Mouse (Mus musculus) hindbrain, postnatal 0 days (tissue): Measurements from ENCODE around the gene Rab25. TPM values are rescaled to one million over a fixed set of nuclear protein-coding genes. Genes with fewer than 3 reads are reported as not detected.

Experiments used
- ATAC-seq: fragments of 200-750 bp; cut with Nextera tagmentation; 2 replicates; pipeline ENCODE4 v1.8.0; 2017; ENCODE audit warnings: mild to moderate bottlenecking, moderate TSS enrichment, moderate library complexity
- DNase-seq: peaks from one replicate; pipeline ENCODE4 v3.0.0-alpha.2; 2015; ENCODE audit warnings: low spot score
- H3K27ac ChIP-seq: fragments of 300-500 bp; sonication (generic); 2 replicates; pipeline ENCODE4 v1.5.1; 2014; ENCODE audit warnings: mild to moderate bottlenecking
- H3K27me3 ChIP-seq: fragments of 300-500 bp; sonication (generic); 2 replicates; pipeline ENCODE4 v1.6.1; 2014; ENCODE audit warnings: low read length, mixed read lengths; ENCODE audit not compliant: insufficient read depth
- H3K36me3 ChIP-seq: fragments of 300-500 bp; sonication (generic); 2 replicates; pipeline ENCODE4 v1.6.1; 2014; ENCODE audit warnings: low read length, mixed read lengths; ENCODE audit not compliant: insufficient read depth
- H3K4me1 ChIP-seq: fragments of 300-500 bp; sonication (generic); 2 replicates; pipeline ENCODE4 v1.6.1; 2014; ENCODE audit warnings: antibody characterized with exemption, low read length, mixed read lengths; ENCODE audit not compliant: insufficient read depth
- H3K4me2 ChIP-seq: fragments of 300-500 bp; sonication (generic); 2 replicates; pipeline ENCODE4 v1.6.1; 2014; ENCODE audit warnings: low read depth, mild to moderate bottlenecking, low read length, moderate library complexity, mixed read lengths
- H3K4me3 ChIP-seq: fragments of 300-500 bp; sonication (generic); 2 replicates; pipeline ENCODE4 v1.5.1; 2014; ENCODE audit warnings: low read length
- H3K9ac ChIP-seq: fragments of 300-500 bp; sonication (generic); replicated peaks from 2 replicates; pipeline ENCODE4 v1.6.1; 2014; ENCODE audit warnings: mild to moderate bottlenecking, low read length, moderate library complexity, mixed read lengths
- H3K9me3 ChIP-seq: fragments of 300-500 bp; sonication (generic); 2 replicates; pipeline ENCODE4 v1.6.1; 2016; ENCODE audit warnings: low read length, mixed read lengths
- CTCF ChIP-seq: IDR thresholded peaks from 2 replicates; pipeline ENCODE4 v1.5.1; 2016; ENCODE audit warnings: antibody characterized with exemption, control low read depth, low read depth
- WGBS: fragments of 180-500 bp; shearing (Covaris S2); extraction: QIAGEN DNeasy Blood & Tissue Kit; methylation state at CpG from one replicate; pipeline ENCODE4 v1.1.7; 2014; 5-methylcytosine and 5-hydroxymethylcytosine counted together
- polyA plus RNA-seq: library from polyadenylated mRNA; unstranded; fragments of >200 nt; fragmentation: Nextera tagmentation; extraction: Ambion mirVana; gene quantifications from 2 replicates; pipeline ENCODE4 v1.2.1, GENCODE M21; 2015
- total RNA-seq: library from RNA; depleted of rRNA; stranded (reverse); fragments of >200 nt; gene quantifications from 2 replicates; pipeline ENCODE4 v1.2.3, GENCODE M21; 2014

Rab25 gene
- total and polyA plus RNA-seq, 2 experiments from 2014 or later: 1.3 TPM; not detected in 1

GRCm38 (mm10) chr3:88532299-88532674, 15.8 kb downstream of the Rab25 start, which contains the start of gene Mex3a:
Gene Mex3a, plus strand, starts transcription at chr3:88532395.
- Histone ChIP-seq H3K4me1 (peaks cover 53% of the 10 kb centered on the region), H3K27me3 (no peaks in the 10 kb centered on the region), H3K9me3 (no peaks in the 10 kb centered on the region), H3K9ac (peak within 1 kb of the TSS; percentile 94), H3K36me3 (peaks cover 7% of the 10 kb centered on the region; the same call in 1 of the 2 replicates), H3K4me3 (peak within 1 kb of the TSS; percentile 66), H3K27ac (peak within 1 kb of the TSS; percentile 92), H3K4me2 (peak within 1 kb of the TSS; percentile 87)
- 4% methylated on average over 18 of the region's 31 CpGs for WGBS
- DNase-seq (peak; percentile 60), ATAC-seq (no peak)
- no peak for TF ChIP-seq CTCF

GRCm38 (mm10) chr3:88531348-88532298, 16.5 kb downstream of the Rab25 start:
- peak overlapping the region; percentile 94 for H3K9ac ChIP-seq
- ATAC-seq (peak; percentile 86), DNase-seq (peak; percentile 93)
- H3K4me1 ChIP-seq: peaks cover 48% of the 10 kb centered on the region
- TF ChIP-seq CTCF: no peak
- peak overlapping the region; percentile 87 for H3K4me2 ChIP-seq
- 0 out of 2 replicates have a peak, but pooled peaks cover under 1% of the 10 kb centered on the region for H3K36me3 ChIP-seq
- peak overlapping the region; percentile 92 for H3K27ac ChIP-seq
- under 1% methylated on average over 60 of the region's 63 CpGs for WGBS
- peak overlapping the region; percentile 66 for H3K4me3 ChIP-seq
- H3K9me3 ChIP-seq: no peaks in the 10 kb centered on the region
- no peaks in the 10 kb centered on the region for H3K27me3 ChIP-seq

GRCm38 (mm10) chr3:88530082-88530864, 17.8 kb downstream of the Rab25 start:
- ATAC-seq (no peak), DNase-seq (no peak)
- peaks cover 37% of the 10 kb centered on the region for H3K4me1 ChIP-seq
- H3K9ac ChIP-seq: peak overlapping the region; percentile 94
- H3K9me3 ChIP-seq: no peaks in the 10 kb centered on the region
- peak overlapping the region; percentile 92 for H3K27ac ChIP-seq
- no peaks in the 10 kb centered on the region for H3K36me3 ChIP-seq
- peak overlapping the region; percentile 87 for H3K4me2 ChIP-seq
- no peak for TF ChIP-seq CTCF
- peak overlapping the region; percentile 66 for H3K4me3 ChIP-seq
- H3K27me3 ChIP-seq: no peaks in the 10 kb centered on the region
- 7% methylated on average over 11 of the region's 11 CpGs for whole genome bisulfite sequencing

GRCm38 (mm10) chr3:88529204-88530000, 18.7 kb downstream of the Rab25 start:
- no peaks in the 10 kb centered on the region for H3K36me3 ChIP-seq
- no peaks in the 10 kb centered on the region for H3K9me3 ChIP-seq
- peak overlapping the region; percentile 87 for H3K4me2 ChIP-seq
- H3K27ac ChIP-seq: no peak overlapping the region
- WGBS: 26% methylated on average over 7 of the region's 7 CpGs
- peaks cover 28% of the 10 kb centered on the region for H3K4me1 ChIP-seq
- peak overlapping the region; percentile 66; the same call in 1 of the 2 replicates for H3K4me3 ChIP-seq
- ATAC-seq (no peak), DNase-seq (no peak)
- no peaks in the 10 kb centered on the region for H3K27me3 ChIP-seq
- peak overlapping the region; percentile 94 for H3K9ac ChIP-seq
- no peak for TF ChIP-seq CTCF

- Histone ChIP-seq H3K27me3 (no peaks in the 10 kb centered on the region), H3K9me3 (no peaks in the 10 kb centered on the region), H3K36me3 (no peaks in the 10 kb centered on the region), H3K4me2 (no peak overlapping the region), H3K27ac (no peak overlapping the region), H3K9ac (no peak overlapping the region), H3K4me1 (peaks cover 26% of the 10 kb centered on the region), H3K4me3 (no peak overlapping the region)
- no peak for TF ChIP-seq CTCF
- 84% methylated on average over 11 of the region's 11 CpGs for WGBS
- ATAC-seq (no peak), DNase-seq (no peak)
Measured at GRCm38 (mm10) chr3:88528646-88529045, 19.5 kb downstream of the Rab25 start.

GRCm38 (mm10) chr3:88527565-88527964, 20.5 kb downstream of the Rab25 start:
- TF ChIP-seq CTCF: no peak
- H3K4me1 ChIP-seq: peaks cover 26% of the 10 kb centered on the region
- no peaks in the 10 kb centered on the region for H3K36me3 ChIP-seq
- ATAC-seq (no peak), DNase-seq (no peak)
- no peaks in the 10 kb centered on the region for H3K9me3 ChIP-seq
- 23% methylated on average over 8 of the region's 8 CpGs for whole genome bisulfite sequencing
- H3K4me2 ChIP-seq: no peak overlapping the region
- 0 out of 2 replicates have a peak overlapping the region, but pooled peaks have one; percentile 6 for H3K9ac ChIP-seq
- no peaks in the 10 kb centered on the region for H3K27me3 ChIP-seq
- H3K4me3 ChIP-seq: no peak overlapping the region
- 0 out of 2 replicates have a peak overlapping the region, but pooled peaks have one; percentile 36 for H3K27ac ChIP-seq
